Mouse (Mus musculus): ENCODE results near the gene Hand2. TPM values are rescaled to one million over a fixed set of nuclear protein-coding genes. Genes with fewer than 3 reads are reported as not detected.

Gene Hand2
- total RNA-seq, 2 experiments from 2014 or later, result 0.08 TPM; not detected in 1

DNA sequence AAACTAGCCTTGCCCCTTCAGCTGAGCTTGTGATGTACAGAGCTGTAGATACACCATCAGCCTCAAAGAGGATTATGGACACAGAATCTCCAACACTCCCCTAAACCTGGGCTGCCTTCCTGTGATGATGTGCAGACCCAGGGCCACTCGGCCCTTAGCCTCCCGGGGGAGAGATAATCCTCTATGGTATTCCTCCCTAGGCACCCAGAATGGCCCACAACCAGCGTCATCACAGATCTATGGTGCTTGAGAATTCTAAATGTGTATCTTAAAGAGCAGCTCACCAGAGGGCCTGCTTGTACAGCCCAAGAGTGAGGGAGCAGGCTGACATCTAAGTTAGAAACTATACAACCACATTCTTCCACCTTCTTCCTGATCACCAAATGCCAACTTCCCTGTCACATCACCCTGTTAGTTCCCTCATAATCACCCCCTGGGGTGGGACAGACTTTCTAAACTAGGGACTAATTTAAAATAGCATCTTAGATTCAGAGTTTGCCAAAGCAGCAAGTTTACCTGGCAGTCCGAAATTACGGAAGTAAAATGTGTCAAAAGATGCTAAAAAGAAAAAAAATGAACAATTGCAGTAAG is 2.8 kb upstream of the Hand2 start:
- no peak for TF ChIP-seq CTCF (IDR thresholded peaks at IDR 0.05)
- Histone ChIP-seq H3K4me3 (no peak overlapping the region), H3K27ac (no peak overlapping the region)
- no peak for DNase-seq
- intact Hi-C loops (cut with DNase I), result no loop called here

DNA sequence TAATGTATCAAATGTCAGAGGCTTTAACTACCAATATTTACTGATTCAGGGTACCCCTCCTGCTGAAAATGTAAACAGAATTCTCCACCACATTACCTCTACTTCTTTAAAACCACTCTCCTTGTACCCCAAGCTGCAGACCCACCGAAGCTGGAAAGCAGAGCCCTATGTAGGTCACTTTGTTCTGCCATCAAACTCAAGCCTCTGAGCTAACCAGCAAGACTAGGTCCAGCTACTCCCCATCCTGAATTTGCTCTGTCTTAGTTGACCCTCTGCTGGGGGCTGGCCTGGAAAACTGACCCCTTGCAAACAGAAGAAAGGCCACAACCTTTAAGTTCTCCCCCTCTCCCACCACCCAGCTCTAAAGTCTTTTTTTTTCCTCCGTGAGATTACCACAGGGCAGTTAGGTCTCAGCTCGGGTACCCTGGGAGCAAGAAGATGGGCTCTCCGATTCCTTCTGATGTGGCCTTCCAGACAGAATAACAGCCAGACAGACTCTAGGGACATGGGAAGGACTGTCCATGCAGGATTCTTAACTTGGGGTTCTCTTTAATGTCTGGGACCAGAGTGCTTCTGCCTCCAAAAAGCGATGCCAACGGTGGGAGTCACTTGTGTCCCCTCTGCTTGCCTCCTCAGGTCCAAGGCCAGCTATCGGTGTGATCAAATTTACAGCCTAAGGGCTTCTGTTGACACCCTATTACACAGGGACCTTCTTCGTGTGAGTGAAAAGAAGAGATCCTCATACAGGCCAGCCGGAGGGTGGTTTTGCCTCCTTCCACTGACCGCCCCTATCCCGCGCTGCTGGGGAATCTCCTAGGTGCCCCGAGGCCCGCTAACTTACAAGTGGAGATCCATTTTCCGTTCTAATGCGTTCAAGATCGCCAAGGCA is 1.4 kb upstream of the Hand2 start:
- Histone ChIP-seq H3K27ac (no peak overlapping the region), H3K4me3 (no peak overlapping the region)
- TF ChIP-seq CTCF (IDR thresholded peaks at IDR 0.05), result no peak
- no peak for DNase-seq
- intact Hi-C loops (cut with DNase I), result no loop called here

DNA sequence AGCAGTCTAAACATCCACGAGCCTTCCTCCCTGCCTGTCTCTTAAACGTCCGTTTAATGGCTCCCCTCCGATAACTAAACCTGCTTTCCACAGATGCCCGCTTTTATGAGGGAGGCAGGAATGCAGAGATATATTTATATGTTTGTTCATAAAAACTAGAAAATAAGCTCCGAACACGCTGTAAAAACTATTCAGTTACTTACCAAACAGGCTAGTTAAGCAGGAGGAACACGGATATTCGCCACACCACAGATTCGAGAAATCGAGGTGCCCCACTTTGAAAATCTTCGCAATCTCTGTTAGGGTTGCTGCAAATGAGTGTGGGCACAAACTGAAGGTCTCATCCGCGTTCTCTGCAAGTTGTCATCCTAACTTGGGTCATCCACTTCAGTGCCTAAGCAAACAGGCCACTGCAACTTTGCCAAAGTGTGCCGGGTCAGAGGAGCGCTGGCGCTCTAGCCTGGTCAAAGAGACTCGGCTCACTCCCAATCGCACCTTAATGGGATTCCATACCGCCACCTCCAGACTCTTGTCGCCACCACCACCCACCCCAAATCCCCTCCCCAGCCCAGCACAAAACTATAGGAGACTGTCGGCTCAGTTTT is 700 bp upstream of the Hand2 start:
- no peak for DNase-seq
- no peak overlapping the region for H3K27ac ChIP-seq
- intact Hi-C loops (cut with DNase I), result no loop called here
- H3K4me3 ChIP-seq, result peak overlapping the region; percentile 73
- TF ChIP-seq CTCF (IDR thresholded peaks at IDR 0.05), result no peak

DNA sequence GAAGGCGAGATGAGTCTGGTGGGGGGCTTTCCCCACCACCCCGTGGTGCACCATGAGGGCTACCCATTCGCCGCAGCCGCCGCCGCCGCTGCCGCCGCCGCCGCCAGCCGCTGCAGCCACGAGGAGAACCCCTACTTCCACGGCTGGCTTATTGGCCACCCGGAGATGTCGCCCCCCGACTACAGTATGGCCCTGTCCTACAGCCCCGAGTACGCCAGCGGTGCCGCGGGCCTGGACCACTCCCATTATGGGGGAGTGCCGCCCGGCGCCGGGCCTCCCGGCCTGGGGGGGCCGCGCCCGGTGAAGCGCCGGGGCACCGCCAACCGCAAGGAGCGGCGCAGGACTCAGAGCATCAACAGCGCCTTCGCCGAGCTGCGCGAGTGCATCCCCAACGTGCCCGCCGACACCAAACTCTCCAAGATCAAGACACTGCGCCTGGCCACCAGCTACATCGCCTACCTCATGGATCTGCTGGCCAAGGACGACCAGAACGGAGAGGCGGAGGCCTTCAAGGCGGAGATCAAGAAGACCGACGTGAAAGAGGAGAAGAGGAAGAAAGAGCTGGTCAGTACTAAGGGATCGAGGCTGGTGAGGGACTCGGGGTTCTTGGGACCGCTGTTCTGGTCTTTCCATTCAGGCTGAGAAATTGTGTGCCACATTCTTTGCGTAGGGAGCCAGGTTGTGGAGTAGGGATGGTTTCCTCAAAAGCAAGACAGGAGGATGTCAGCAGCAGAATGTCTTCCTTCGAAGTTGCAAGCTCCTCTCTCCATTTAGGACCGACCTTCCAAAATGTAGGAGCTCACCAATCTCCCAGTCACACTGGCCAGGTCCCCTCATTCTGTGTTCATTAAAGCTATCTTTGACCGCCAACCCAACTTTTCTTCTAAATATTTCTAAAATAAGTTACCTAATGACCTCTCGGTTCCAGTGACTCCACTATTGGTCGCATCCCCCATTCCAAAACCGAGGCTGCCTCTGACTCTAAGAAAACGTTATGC is 1.4 kb downstream of the Hand2 start:
- DNase-seq, result peak; percentile 32
- no peak overlapping the region for H3K27ac ChIP-seq
- intact Hi-C loops (cut with DNase I), result no loop called here
- peak overlapping the region; percentile 73 for H3K4me3 ChIP-seq
- no peak for TF ChIP-seq CTCF (IDR thresholded peaks at IDR 0.05)

DNA sequence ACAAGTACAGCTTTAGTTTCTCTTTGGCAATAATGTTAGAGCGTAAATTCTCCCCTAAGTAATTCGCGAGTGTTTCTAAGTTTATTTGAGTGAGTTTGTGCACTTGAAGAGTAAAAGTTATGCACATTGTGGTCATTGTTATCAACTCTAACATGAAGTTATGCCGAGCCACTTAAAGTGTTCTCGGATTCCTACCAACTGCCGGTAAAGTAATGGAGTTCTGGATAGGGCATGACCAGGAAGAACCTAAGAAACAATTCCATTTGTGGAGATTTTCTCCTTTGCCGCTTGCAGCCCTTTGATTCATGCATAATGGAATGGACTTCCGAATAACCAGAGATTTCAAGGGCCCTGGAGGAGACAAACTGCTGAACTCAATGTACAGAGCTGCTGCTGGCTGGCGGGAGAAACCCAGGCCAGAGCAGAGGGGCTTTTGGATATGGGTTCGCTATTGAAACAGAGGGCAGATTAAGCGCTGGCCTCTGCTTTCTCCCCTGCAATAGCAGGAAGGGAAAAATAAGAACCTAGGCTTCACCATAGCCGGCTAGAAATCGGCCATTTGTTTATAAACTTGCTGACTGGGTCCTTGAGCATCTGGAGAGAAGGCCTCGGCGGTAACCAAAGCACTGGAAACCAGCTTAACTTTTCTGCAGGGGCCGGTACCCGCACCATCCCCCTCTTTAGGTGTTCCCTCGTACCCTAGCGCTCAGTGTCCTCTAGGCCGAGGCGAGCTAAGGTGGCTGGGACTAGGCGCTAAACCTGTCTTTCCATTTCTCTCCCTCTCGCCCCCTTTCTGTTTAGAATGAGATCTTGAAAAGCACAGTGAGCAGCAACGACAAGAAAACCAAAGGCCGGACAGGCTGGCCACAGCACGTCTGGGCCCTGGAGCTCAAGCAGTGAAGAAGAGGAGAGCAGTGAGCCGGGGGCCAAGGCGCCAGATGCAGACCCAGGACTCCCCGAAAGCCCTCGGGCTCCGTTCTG is 2.5 kb downstream of the Hand2 start:
- no peak for TF ChIP-seq CTCF (IDR thresholded peaks at IDR 0.05)
- Histone ChIP-seq H3K4me3 (peak overlapping the region; percentile 73), H3K27ac (no peak overlapping the region)
- DNase-seq, result no peak
- intact Hi-C loops (cut with DNase I), result no loop called here

DNA sequence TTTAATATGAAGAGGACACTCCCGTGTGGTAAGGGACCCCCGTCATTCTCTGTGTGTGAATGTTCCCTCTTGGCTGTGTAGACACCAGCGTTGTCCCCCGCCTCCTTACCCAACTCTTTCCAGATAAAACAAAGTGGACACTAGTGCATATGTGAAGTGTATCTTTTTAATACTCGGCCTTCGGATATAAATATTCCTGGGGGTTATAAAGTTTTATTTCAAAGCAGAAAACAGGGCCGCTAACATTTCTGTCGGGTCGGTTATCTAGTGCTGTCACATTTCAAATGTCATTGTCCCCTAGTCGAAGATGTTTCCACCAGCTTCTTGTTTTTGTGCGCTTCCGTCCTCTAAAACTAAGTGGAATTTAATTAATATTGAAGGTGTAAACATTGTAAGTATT is 3.3 kb downstream of the Hand2 start:
- TF ChIP-seq CTCF (IDR thresholded peaks at IDR 0.05), result no peak
- Histone ChIP-seq H3K27ac (no peak overlapping the region), H3K4me3 (no peak overlapping the region)
- no peak for DNase-seq
- intact Hi-C loops (cut with DNase I), result no loop called here

DNA sequence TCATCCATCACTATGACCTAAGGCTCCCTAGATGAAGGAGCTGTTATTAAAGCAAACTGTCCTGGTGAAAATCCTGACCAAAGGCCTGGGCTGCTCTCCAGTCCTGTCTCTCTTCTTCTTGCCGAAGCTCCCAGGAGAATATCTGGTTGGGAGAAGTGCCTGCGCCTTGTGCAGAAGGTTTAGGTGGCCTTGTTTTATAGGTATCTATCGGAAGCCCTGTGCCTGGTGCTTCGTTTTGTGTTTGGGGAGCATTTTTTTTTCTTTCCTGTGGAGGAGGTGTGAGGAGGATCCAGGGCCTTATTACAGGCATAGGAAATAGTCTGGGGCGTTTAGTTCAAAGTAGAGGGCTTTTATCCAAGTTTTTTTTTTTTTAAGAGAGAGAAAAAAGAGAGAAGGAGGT is 3.9 kb downstream of the Hand2 start:
- intact Hi-C loops (cut with DNase I), result no loop called here
- no peak for DNase-seq
- TF ChIP-seq CTCF (IDR thresholded peaks at IDR 0.05), result no peak
- H3K4me3 ChIP-seq, result no peak overlapping the region
- no peak overlapping the region for H3K27ac ChIP-seq

DNA sequence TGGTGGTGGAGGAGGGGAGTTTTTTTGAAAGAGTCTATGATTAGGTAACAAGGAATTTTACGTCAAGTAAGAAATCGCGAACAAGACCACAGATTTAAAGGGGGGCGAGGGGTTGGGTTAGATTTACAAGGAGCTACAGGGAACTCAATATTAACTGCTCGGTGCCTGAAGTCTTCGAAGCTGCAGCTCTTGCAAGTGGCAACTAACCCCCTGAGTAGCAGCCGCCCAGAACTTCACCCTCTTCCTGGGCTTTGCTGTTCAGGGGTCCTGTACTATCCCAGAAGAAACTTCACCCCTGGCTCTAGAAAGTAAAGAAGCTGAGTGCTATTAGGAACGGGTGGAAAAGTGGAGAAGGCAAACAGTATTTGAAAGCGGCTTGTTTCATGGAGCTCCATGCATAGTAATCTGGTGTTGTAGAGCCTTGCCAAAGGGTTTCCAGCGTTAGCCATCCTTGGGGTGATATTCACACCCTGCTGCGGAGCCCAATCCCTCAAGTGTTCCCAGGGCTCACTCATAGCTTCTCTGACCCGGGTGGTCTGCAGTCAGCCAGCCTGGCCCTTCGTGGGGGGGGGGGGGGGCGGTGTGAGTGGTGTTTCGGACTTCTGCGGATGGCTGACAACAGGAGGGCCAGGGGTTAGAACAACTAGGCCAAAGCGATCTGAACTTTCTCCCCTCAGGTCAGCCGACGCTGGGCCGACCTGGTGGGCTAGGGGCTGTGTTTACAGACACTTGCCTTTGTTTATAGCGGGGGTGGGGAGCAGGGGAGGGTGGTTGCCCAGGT is 4.5 kb downstream of the Hand2 start:
- no peak overlapping the region for H3K4me3 ChIP-seq
- no peak for TF ChIP-seq CTCF (IDR thresholded peaks at IDR 0.05)
- no peak for DNase-seq
- no peak overlapping the region for H3K27ac ChIP-seq
- intact Hi-C loops (cut with DNase I), result no loop called here

DNA sequence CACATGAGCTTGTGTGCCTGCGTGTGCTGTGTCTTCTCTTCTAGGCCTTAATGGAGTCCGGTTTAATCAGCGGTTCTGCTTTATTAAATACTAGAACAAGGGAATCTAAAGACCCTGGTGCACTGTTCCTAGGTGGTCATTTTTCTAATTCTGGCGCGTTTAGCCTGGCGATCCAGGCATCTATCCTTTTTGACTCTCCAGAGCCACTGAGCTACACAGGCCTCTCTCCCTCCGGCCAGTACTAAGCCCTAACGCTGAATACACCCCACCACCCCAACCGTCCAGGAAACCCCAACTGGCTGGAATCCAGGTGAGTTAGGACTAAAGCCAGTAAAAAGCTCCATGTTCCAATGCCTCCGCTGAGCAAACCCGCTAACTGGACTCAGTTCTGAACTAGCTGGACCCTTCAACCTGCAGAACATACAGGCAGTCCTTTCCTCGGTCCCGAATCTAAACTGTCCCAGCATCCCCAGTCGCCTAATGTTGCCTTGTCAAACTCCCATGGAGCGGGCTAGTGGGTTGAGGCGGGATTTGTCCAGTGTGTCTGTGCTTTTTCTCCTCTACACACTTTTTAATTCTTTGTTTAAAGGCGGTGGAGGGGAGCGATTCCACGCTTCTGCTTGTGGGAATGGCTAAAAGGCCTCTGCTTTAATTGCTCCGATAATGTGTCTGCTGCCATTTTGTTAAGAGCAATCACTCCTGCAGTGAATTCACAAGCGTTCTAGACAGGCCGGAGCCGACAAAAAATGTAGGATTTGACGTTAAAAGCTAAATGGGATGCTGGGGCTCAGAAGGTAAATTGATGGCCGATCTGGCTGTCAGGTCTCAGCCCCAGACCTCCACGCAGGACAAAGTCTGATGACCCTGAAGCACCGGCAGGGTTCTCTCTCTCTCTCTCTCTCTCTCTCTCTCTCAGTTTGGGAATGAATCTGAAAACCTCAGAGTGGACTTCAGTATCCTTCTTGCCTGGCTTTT is 5.6 kb downstream of the Hand2 start:
- no peak overlapping the region for H3K27ac ChIP-seq
- no peak overlapping the region for H3K4me3 ChIP-seq
- no peak for TF ChIP-seq CTCF (IDR thresholded peaks at IDR 0.05)
- intact Hi-C loops (cut with DNase I), result no loop called here
- DNase-seq, result no peak

Data from gastrocnemius, adult 2 months (tissue).